ENCODE assay signal across 21 mouse cellular contexts in genomic region chr10:58479954-58480490, GRCm38 (mm10). TPM values are rescaled to one million over a fixed set of nuclear protein-coding genes. Genes with fewer than 3 reads are reported as not detected.
DNase-seq lines count a peak whose midpoint lies in the region; ATAC-seq and TF ChIP-seq lines count a peak whose summit lies in the region.
"Had no signal": no experiment of that assay in that cellular context is flagged by ENCODE, and none has a peak within 500 bp of the region (broad histone marks: within the 10 kb centered on the region; RNA-seq: fewer than 3 reads in every experiment).

No protein-coding gene starts in this region.

- TF ChIP-seq EP300 in stomach, postnatal 0 days (optimal IDR thresholded peaks at IDR 0.05), result no peak

- H3K9me3 ChIP-seq in stomach, postnatal 0 days (ENCODE audit: control insufficient read depth, low read length), result no peaks in the 10 kb centered on the region
- H3K9me3 ChIP-seq: embryonic facial prominence, embryonic 13.5 days; forebrain, embryonic 12.5 days; heart, embryonic 13.5 days; hindbrain, embryonic 15.5 days; intestine, embryonic 15.5 days had no signal

- ATAC-seq in frontal cortex, adult (ENCODE audit: low TSS enrichment), result peak; percentile 10
- peak; percentile 72 for ATAC-seq in activated CD4-positive, CD25-positive, alpha-beta regulatory T cell, adult 4 months
- no peak for ATAC-seq in stomach, postnatal 0 days (ENCODE audit: low FRiP score, low TSS enrichment)
- ATAC-seq: forebrain, postnatal 0 days; intestine, embryonic 15.5 days had no signal

- no peak overlapping the region for H3K4me3 ChIP-seq in stomach, postnatal 0 days (ENCODE audit: low read depth, low read length)
- H3K4me3 ChIP-seq: embryonic facial prominence, embryonic 13.5 days; forebrain, embryonic 12.5 days; heart, embryonic 13.5 days; hindbrain, embryonic 15.5 days; intestine, embryonic 15.5 days had no signal

- H3K27ac ChIP-seq in stomach, postnatal 0 days (replicated peaks), result no peak overlapping the region
- H3K27ac ChIP-seq: embryonic facial prominence, embryonic 13.5 days; forebrain, embryonic 12.5 days; heart, embryonic 13.5 days; hindbrain, embryonic 15.5 days; intestine, embryonic 15.5 days had no signal

- no peak for TF ChIP-seq CTCF in stomach, postnatal 0 days (IDR thresholded peaks at IDR 0.05; ENCODE audit: low read depth)

- H3K4me2 ChIP-seq in stomach, postnatal 0 days (replicated peaks; ENCODE audit: low read depth), result no peak overlapping the region
- H3K4me2 ChIP-seq: embryonic facial prominence, embryonic 13.5 days; forebrain, embryonic 12.5 days; heart, embryonic 13.5 days; hindbrain, embryonic 15.5 days; intestine, embryonic 15.5 days had no signal

- 82% methylated on average over 4 of the region's 4 CpGs for WGBS in stomach, postnatal 0 days

- no peak for DNase-seq in frontal cortex, postnatal 14 days (ENCODE audit: low spot score in 2 of 2)
- peak; percentile 57 for DNase-seq in CD4-positive helper T cell, adult 2 months (ENCODE audit: low read depth, low spot score)
- peak; percentile 57 for DNase-seq in telencephalon, adult 2 months (ENCODE audit: low read depth, low spot score)
- DNase-seq in layer of hippocampus, adult 9-10 months (ENCODE audit: low spot score), result no peak
- no peak for DNase-seq in stomach, postnatal 0 days (ENCODE audit: low spot score)
- DNase-seq: adrenal gland, postnatal 14 days; B cell, adult 2 months; cerebellum, adult 18-20 months; cerebellum, adult 9-11 months; cerebellum, postnatal 36 days; forebrain, postnatal 0 days; gastrocnemius, postnatal 36 days; heart, adult 11 months; heart, postnatal 36 days had no signal

- H3K4me1 ChIP-seq in stomach, postnatal 0 days (replicated peaks; ENCODE audit: control insufficient read depth, insufficient read depth), result no peaks in the 10 kb centered on the region
- H3K4me1 ChIP-seq: embryonic facial prominence, embryonic 13.5 days; forebrain, embryonic 12.5 days; heart, embryonic 13.5 days; hindbrain, embryonic 15.5 days; intestine, embryonic 15.5 days had no signal

- H3K36me3 ChIP-seq in stomach, postnatal 0 days (ENCODE audit: control insufficient read depth, insufficient read depth, low read length), result peaks cover 34% of the 10 kb centered on the region

- H3K27me3 ChIP-seq in stomach, postnatal 0 days (ENCODE audit: control insufficient read depth, insufficient read depth, low read length), result no peaks in the 10 kb centered on the region
- H3K27me3 ChIP-seq: embryonic facial prominence, embryonic 13.5 days; forebrain, embryonic 12.5 days; heart, embryonic 13.5 days; hindbrain, embryonic 15.5 days; intestine, embryonic 15.5 days had no signal

- H3K9ac ChIP-seq in stomach, postnatal 0 days (ENCODE audit: low read length), result no peak overlapping the region
- H3K9ac ChIP-seq: embryonic facial prominence, embryonic 13.5 days; forebrain, embryonic 12.5 days; forebrain, postnatal 0 days; heart, embryonic 13.5 days; hindbrain, embryonic 15.5 days; intestine, embryonic 15.5 days had no signal

RNA-seq across cellular contexts. Expression of gene Ccdc138, which starts 17.7 kb away (rescaled TPM):
- 1 to 10 TPM; 3.3 to 5.3 TPM for polyA plus RNA-seq in activated CD4-positive, CD25-positive, alpha-beta regulatory T cell, adult 4 months (2017; shearing (Covaris generic))
- 2.2 TPM in 2 replicates for polyA plus RNA-seq in stomach, postnatal 0 days (2015; fragmentation: Nextera tagmentation; extraction: Ambion mirVana)

RNA-seq across cellular contexts. Expression of gene Ranbp2, which starts 33.3 kb away (rescaled TPM):
- 10 to 100 TPM; 20.7 to 23.2 TPM for polyA plus RNA-seq in activated CD4-positive, CD25-positive, alpha-beta regulatory T cell, adult 4 months (2017; shearing (Covaris generic))
- polyA plus RNA-seq in stomach, postnatal 0 days (2015; fragmentation: Nextera tagmentation; extraction: Ambion mirVana), result 8.9 and 9.0 TPM in 2 replicates

Comparison
In these comparisons a context has a peak if more than half of its experiments do, and no peak if none do; other contexts are left out.
1. DNase-seq: peak in CD4-positive helper T cell, adult 2 months (single experiment) and telencephalon, adult 2 months (single experiment); none in frontal cortex, postnatal 14 days (0 of 2), layer of hippocampus, adult 9-10 months (single experiment) and stomach, postnatal 0 days (single experiment).